Mouse (Mus musculus): ENCODE data around the gene Nup210l. TPM values are rescaled to one million over a fixed set of nuclear protein-coding genes. Genes with fewer than 3 reads are reported as not detected.

Gene Nup210l
- polyA plus RNA-seq, 1 experiment from 2014 or later, result 0.20 TPM

- Histone ChIP-seq H3K36me3 (no peaks in the 10 kb centered on the region), H3K4me3 (no peak overlapping the region), H3K27ac (no peak overlapping the region), H3K4me2 (no peak overlapping the region), H3K9me3 (replicated peaks) (no peaks in the 10 kb centered on the region), H3K9ac (no peak overlapping the region), H3K27me3 (no peaks in the 10 kb centered on the region), H3K4me1 (replicated peaks) (no peaks in the 10 kb centered on the region)
- ATAC-seq (replicated peaks; ENCODE audit: insufficient number of reproducible peaks, insufficient read depth, low FRiP score, low read depth), result no peak
- 69% methylated on average over 3 of the region's 3 CpGs for WGBS
Measured at GRCm38 (mm10) chr3:90161541-90161940, 57.6 kb downstream of the Nup210l start.

GRCm38 (mm10) chr3:90179566-90179965, 75.6 kb downstream of the Nup210l start:
- no peaks in the 10 kb centered on the region for H3K36me3 ChIP-seq
- H3K4me3 ChIP-seq, result no peak overlapping the region
- 61% methylated on average over 3 of the region's 3 CpGs for WGBS
- no peak for ATAC-seq (replicated peaks; ENCODE audit: insufficient number of reproducible peaks, insufficient read depth, low FRiP score, low read depth)
- no peaks in the 10 kb centered on the region for H3K27me3 ChIP-seq
- no peak overlapping the region for H3K4me2 ChIP-seq
- no peak overlapping the region for H3K27ac ChIP-seq
- no peaks in the 10 kb centered on the region for H3K4me1 ChIP-seq (replicated peaks)
- H3K9me3 ChIP-seq (replicated peaks), result no peaks in the 10 kb centered on the region
- H3K9ac ChIP-seq, result no peak overlapping the region

DNA sequence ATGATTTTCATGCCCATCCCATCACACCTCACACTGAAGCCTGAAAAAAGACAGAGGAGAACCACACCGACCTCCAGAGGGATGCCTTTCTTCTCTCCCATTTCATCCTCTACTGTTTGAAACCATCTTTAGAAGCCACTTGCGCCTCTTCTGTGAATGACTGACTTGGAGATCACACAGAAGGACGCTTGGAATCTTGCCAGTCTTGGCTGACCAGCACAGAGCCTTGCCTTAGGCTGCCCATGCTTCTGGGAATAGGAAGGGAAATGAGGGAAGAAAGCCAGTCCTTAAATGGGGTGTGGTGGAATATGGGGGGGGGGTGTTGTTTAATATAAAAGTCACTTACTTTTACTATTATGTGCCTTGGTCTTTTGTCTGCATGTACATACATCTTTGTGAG, 79.6 kb downstream of the Nup210l start:
- H3K4me3 ChIP-seq, result no peak overlapping the region
- no peak overlapping the region for H3K4me2 ChIP-seq
- WGBS, result 58% methylated on average over 3 of the region's 3 CpGs
- no peaks in the 10 kb centered on the region for H3K27me3 ChIP-seq
- no peaks in the 10 kb centered on the region for H3K36me3 ChIP-seq
- H3K9me3 ChIP-seq (replicated peaks), result no peaks in the 10 kb centered on the region
- H3K4me1 ChIP-seq (replicated peaks), result no peaks in the 10 kb centered on the region
- H3K27ac ChIP-seq, result no peak overlapping the region
- no peak for ATAC-seq (replicated peaks; ENCODE audit: insufficient number of reproducible peaks, insufficient read depth, low FRiP score, low read depth)
- H3K9ac ChIP-seq, result no peak overlapping the region

- H3K9ac ChIP-seq, result no peak overlapping the region
- no peak overlapping the region for H3K4me2 ChIP-seq
- no peaks in the 10 kb centered on the region for H3K36me3 ChIP-seq
- H3K4me1 ChIP-seq (replicated peaks), result no peaks in the 10 kb centered on the region
- H3K27ac ChIP-seq, result no peak overlapping the region
- no peak overlapping the region for H3K4me3 ChIP-seq
- no peaks in the 10 kb centered on the region for H3K9me3 ChIP-seq (replicated peaks)
- WGBS, result 68% methylated on average over 11 of the region's 11 CpGs
- no peaks in the 10 kb centered on the region for H3K27me3 ChIP-seq
- ATAC-seq (replicated peaks; ENCODE audit: insufficient number of reproducible peaks, insufficient read depth, low FRiP score, low read depth), result no peak
Measured at GRCm38 (mm10) chr3:90190859-90191510, 87.1 kb downstream of the Nup210l start.

- ATAC-seq (replicated peaks; ENCODE audit: insufficient number of reproducible peaks, insufficient read depth, low FRiP score, low read depth), result no peak
- H3K4me2 ChIP-seq, result no peak overlapping the region
- H3K4me1 ChIP-seq (replicated peaks), result no peaks in the 10 kb centered on the region
- H3K27me3 ChIP-seq, result no peaks in the 10 kb centered on the region
- no peaks in the 10 kb centered on the region for H3K36me3 ChIP-seq
- H3K9me3 ChIP-seq (replicated peaks), result no peaks in the 10 kb centered on the region
- H3K9ac ChIP-seq, result no peak overlapping the region
- H3K27ac ChIP-seq, result no peak overlapping the region
- no peak overlapping the region for H3K4me3 ChIP-seq
- WGBS, result 64% methylated on average over 4 of the region's 4 CpGs
Measured at GRCm38 (mm10) chr3:90194759-90195158, 90.8 kb downstream of the Nup210l start.

- no peak overlapping the region for H3K27ac ChIP-seq
- no peak overlapping the region for H3K4me3 ChIP-seq
- no peaks in the 10 kb centered on the region for H3K9me3 ChIP-seq (replicated peaks)
- H3K4me1 ChIP-seq (replicated peaks), result no peaks in the 10 kb centered on the region
- 54% methylated on average over 1 of the region's 1 CpGs for WGBS
- H3K36me3 ChIP-seq, result no peaks in the 10 kb centered on the region
- no peak overlapping the region for H3K9ac ChIP-seq
- no peak for ATAC-seq (replicated peaks; ENCODE audit: insufficient number of reproducible peaks, insufficient read depth, low FRiP score, low read depth)
- no peak overlapping the region for H3K4me2 ChIP-seq
- no peaks in the 10 kb centered on the region for H3K27me3 ChIP-seq
Measured at GRCm38 (mm10) chr3:90195644-90196043, 91.7 kb downstream of the Nup210l start.

DNA sequence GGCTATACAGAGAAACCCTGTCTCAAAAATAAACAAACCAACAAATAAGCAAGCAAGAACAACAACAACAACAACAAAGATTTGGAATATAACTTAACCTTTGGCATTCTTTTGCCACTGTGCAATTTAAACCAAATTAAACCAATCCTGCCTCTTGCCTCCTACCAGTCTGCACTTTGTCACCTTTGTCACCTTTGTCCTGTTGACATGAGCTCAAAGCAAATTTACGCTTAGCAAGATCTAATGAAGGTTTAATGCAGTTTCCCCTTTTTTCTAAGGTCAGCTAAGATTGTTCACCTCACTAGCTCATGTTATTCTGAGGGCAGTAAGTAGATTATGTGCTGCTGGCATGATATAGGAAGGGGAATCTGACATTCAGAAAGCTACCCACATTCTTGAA, 93.6 kb downstream of the Nup210l start:
- Histone ChIP-seq H3K36me3 (no peaks in the 10 kb centered on the region), H3K27me3 (no peaks in the 10 kb centered on the region), H3K4me3 (no peak overlapping the region), H3K4me2 (no peak overlapping the region), H3K9me3 (replicated peaks) (no peaks in the 10 kb centered on the region), H3K27ac (no peak overlapping the region), H3K4me1 (replicated peaks) (no peaks in the 10 kb centered on the region), H3K9ac (no peak overlapping the region)
- 37% methylated on average over 1 of the region's 1 CpGs for WGBS
- no peak for ATAC-seq (replicated peaks; ENCODE audit: insufficient number of reproducible peaks, insufficient read depth, low FRiP score, low read depth)

- H3K27ac ChIP-seq, result no peak overlapping the region
- no peak for ATAC-seq (replicated peaks; ENCODE audit: insufficient number of reproducible peaks, insufficient read depth, low FRiP score, low read depth)
- H3K4me1 ChIP-seq (replicated peaks), result peaks cover 4% of the 10 kb centered on the region; the same call in 1 of the 2 replicates
- H3K4me3 ChIP-seq, result no peak overlapping the region
- WGBS, result 44% methylated on average over 1 of the region's 1 CpGs
- H3K4me2 ChIP-seq, result no peak overlapping the region
- no peaks in the 10 kb centered on the region for H3K27me3 ChIP-seq
- H3K36me3 ChIP-seq, result no peaks in the 10 kb centered on the region
- no peak overlapping the region for H3K9ac ChIP-seq
- no peaks in the 10 kb centered on the region for H3K9me3 ChIP-seq (replicated peaks)
Measured at GRCm38 (mm10) chr3:90202884-90203283, 99.0 kb downstream of the Nup210l start.

DNA sequence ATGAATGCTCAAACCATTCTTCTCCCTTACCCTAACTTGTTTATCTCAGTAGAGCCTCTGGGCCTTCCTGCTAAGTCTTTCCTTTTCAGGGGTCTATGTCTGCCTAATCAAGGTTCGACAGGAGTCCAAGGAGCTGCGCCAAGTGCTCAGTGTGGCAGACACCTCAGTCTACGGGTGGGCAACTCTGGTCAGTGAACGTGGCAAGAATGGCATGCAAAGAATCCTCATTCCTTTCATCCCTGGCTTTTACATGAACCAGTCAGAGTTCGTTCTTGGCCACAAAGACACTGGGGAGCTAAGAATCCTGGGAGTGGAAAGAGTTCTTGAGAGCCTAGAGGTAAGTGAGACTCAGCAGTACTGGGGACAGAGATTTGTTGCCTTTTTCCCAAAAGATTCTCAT, 99.7 kb downstream of the Nup210l start:
- ATAC-seq (replicated peaks; ENCODE audit: insufficient number of reproducible peaks, insufficient read depth, low FRiP score, low read depth), result peak; percentile 66
- no peaks in the 10 kb centered on the region for H3K27me3 ChIP-seq
- H3K9me3 ChIP-seq (replicated peaks), result no peaks in the 10 kb centered on the region
- no peak overlapping the region for H3K4me2 ChIP-seq
- peaks cover 3% of the 10 kb centered on the region for H3K36me3 ChIP-seq
- H3K9ac ChIP-seq, result no peak overlapping the region
- peaks cover 5% of the 10 kb centered on the region; the same call in 1 of the 2 replicates for H3K4me1 ChIP-seq (replicated peaks)
- peak overlapping the region; percentile 22 for H3K27ac ChIP-seq
- no peak overlapping the region for H3K4me3 ChIP-seq
- 24% methylated on average over 5 of the region's 5 CpGs for WGBS

GRCm38 (mm10) chr3:90204582-90204981, 100.7 kb downstream of the Nup210l start:
- Histone ChIP-seq H3K9me3 (replicated peaks) (no peaks in the 10 kb centered on the region), H3K4me2 (no peak overlapping the region), H3K4me1 (replicated peaks) (peaks cover 9% of the 10 kb centered on the region), H3K36me3 (peaks cover 11% of the 10 kb centered on the region), H3K4me3 (no peak overlapping the region), H3K27ac (no peak overlapping the region), H3K27me3 (no peaks in the 10 kb centered on the region), H3K9ac (no peak overlapping the region)
- WGBS, result 96% methylated on average over 2 of the region's 2 CpGs
- no peak for ATAC-seq (replicated peaks; ENCODE audit: insufficient number of reproducible peaks, insufficient read depth, low FRiP score, low read depth)

DNA sequence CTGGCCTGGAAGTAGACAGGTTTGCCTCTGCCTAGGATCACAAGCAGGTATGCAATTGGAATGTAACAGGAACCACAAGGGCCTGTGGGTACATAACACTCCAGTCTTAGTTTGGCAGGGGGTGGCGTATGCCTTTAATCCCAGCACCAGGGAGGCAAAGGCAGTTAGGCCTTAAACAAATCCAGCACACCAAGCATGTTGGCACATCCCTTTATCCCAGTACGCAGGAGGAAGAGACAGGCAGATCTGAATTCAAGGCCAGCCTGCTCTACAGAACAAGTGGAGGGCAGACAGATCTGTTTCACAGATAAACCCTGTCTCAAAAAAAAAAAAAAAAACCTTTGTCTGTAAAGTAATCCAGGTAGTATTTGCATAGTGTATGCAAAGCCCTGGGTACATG, 104.7 kb downstream of the Nup210l start:
- H3K9ac ChIP-seq, result no peak overlapping the region
- H3K9me3 ChIP-seq (replicated peaks), result no peaks in the 10 kb centered on the region
- peaks cover 40% of the 10 kb centered on the region for H3K36me3 ChIP-seq
- peak overlapping the region; percentile 13; the same call in 1 of the 2 replicates for H3K27ac ChIP-seq
- peaks cover 30% of the 10 kb centered on the region for H3K4me1 ChIP-seq (replicated peaks)
- H3K27me3 ChIP-seq, result no peaks in the 10 kb centered on the region
- no peak overlapping the region for H3K4me2 ChIP-seq
- no peak overlapping the region for H3K4me3 ChIP-seq
- no peak for ATAC-seq (replicated peaks; ENCODE audit: insufficient number of reproducible peaks, insufficient read depth, low FRiP score, low read depth)
- WGBS, result 74% methylated on average over 2 of the region's 2 CpGs

GRCm38 (mm10) chr3:90209908-90210566, 106.1 kb downstream of the Nup210l start:
- Histone ChIP-seq H3K4me1 (replicated peaks) (peaks cover 33% of the 10 kb centered on the region), H3K9me3 (replicated peaks) (no peaks in the 10 kb centered on the region), H3K27me3 (no peaks in the 10 kb centered on the region), H3K4me2 (no peak overlapping the region), H3K9ac (no peak overlapping the region), H3K27ac (no peak overlapping the region), H3K36me3 (peaks cover 40% of the 10 kb centered on the region), H3K4me3 (no peak overlapping the region)
- ATAC-seq (replicated peaks; ENCODE audit: insufficient number of reproducible peaks, insufficient read depth, low FRiP score, low read depth), result no peak
- 89% methylated on average over 5 of the region's 5 CpGs for WGBS

Measured in heart, embryonic 15.5 days (tissue).